Mouse (Mus musculus) G1E (cell line): ENCODE measurements around the gene Ccdc187.

Experiments used
- CTCF ChIP-seq: IDR thresholded peaks from 2 replicates; pipeline ENCODE4 v1.5.1; 2012; ENCODE audit warnings: low read depth, low read length, inconsistent platforms, mixed read lengths
- GATA1 ChIP-seq: IDR thresholded peaks from 2 replicates; pipeline ENCODE4 v1.6.1; 2012; ENCODE audit warnings: borderline replicate concordance, low read length, inconsistent platforms, mixed read lengths
- GATA2 ChIP-seq: IDR thresholded peaks from 2 replicates; pipeline ENCODE4 v1.6.1; 2012; ENCODE audit warnings: low read depth, low read length, inconsistent platforms, borderline replicate concordance
- TAL1 ChIP-seq: conservative IDR thresholded peaks from 2 replicates; pipeline ENCODE4 v1.6.1; 2012; ENCODE audit warnings: low read depth, low read length, inconsistent platforms, mixed read lengths

GRCm38 (mm10) chr2:26236681-26237289 lies 57.6 kb downstream of the Ccdc187 start:
- TF ChIP-seq CTCF (no peak), GATA1 (no peak), TAL1 (no peak), GATA2 (no peak)
